Mouse (Mus musculus) liver, embryonic 16.5 days (tissue): Measurements from ENCODE around the gene Syngr2. TPM values are rescaled to one million over a fixed set of nuclear protein-coding genes. Genes with fewer than 3 reads are reported as not detected.
"Not testable (repeated sequence)": the region's sequence is repeated elsewhere in the genome, so short reads cannot be mapped to it uniquely, and the experiment has no call there.

Experiments
- ATAC-seq: fragments of 200-750 bp; cut with Nextera tagmentation; 2 replicates; pipeline ENCODE4 v1.8.0; 2017; ENCODE audit warnings: low read depth, mild to moderate bottlenecking, moderate number of reproducible peaks, moderate library complexity
- H3K27ac ChIP-seq: fragments of 300-500 bp; sonication (generic); 2 replicates; pipeline ENCODE4 v1.5.1; 2014; ENCODE audit warnings: mild to moderate bottlenecking, low read length
- H3K27me3 ChIP-seq: fragments of 300-500 bp; sonication (generic); 2 replicates; pipeline ENCODE4 v1.6.1; 2014; ENCODE audit warnings: low read depth, low read length, mixed read lengths; ENCODE audit not compliant: control insufficient read depth, insufficient read depth
- H3K36me3 ChIP-seq: fragments of 300-500 bp; sonication (generic); 2 replicates; pipeline ENCODE4 v1.6.1; 2014; ENCODE audit warnings: mild to moderate bottlenecking; ENCODE audit not compliant: control insufficient read depth, insufficient read depth
- H3K4me1 ChIP-seq: fragments of 300-500 bp; sonication (generic); 2 replicates; pipeline ENCODE4 v1.6.1; 2014; ENCODE audit warnings: low read depth, low read length, mixed read lengths; ENCODE audit not compliant: control insufficient read depth
- H3K4me2 ChIP-seq: fragments of 300-500 bp; sonication (generic); 2 replicates; pipeline ENCODE4 v1.6.1; 2014; ENCODE audit warnings: low read depth, low read length, mixed read lengths
- H3K4me3 ChIP-seq: fragments of 300-500 bp; sonication (generic); 2 replicates; pipeline ENCODE4 v1.5.1; 2014; ENCODE audit warnings: low read depth, mild to moderate bottlenecking, low read length
- H3K9ac ChIP-seq: fragments of 300-500 bp; sonication (generic); 2 replicates; pipeline ENCODE4 v1.6.1; 2014; ENCODE audit warnings: low read depth, low read length
- H3K9me3 ChIP-seq: fragments of 300-500 bp; sonication (generic); replicated peaks from 2 replicates; pipeline ENCODE4 v1.6.1; 2016; ENCODE audit warnings: low read length; ENCODE audit not compliant: control insufficient read depth
- WGBS: fragments of 180-500 bp; shearing (Covaris S2); extraction: QIAGEN DNeasy Blood & Tissue Kit; methylation state at CpG from one replicate; pipeline ENCODE4 v1.1.7; 2014; ENCODE audit not compliant: insufficient replicate concordance; 5-methylcytosine and 5-hydroxymethylcytosine counted together
- polyA plus RNA-seq: library from polyadenylated mRNA; unstranded; fragments of >200 nt; fragmentation: Nextera tagmentation; extraction: Ambion mirVana; gene quantifications from 2 replicates; pipeline ENCODE4 v1.2.1, GENCODE M21; 2015

Gene Syngr2
- polyA plus RNA-seq, 1 experiment from 2014 or later: 55.5 TPM

DNA sequence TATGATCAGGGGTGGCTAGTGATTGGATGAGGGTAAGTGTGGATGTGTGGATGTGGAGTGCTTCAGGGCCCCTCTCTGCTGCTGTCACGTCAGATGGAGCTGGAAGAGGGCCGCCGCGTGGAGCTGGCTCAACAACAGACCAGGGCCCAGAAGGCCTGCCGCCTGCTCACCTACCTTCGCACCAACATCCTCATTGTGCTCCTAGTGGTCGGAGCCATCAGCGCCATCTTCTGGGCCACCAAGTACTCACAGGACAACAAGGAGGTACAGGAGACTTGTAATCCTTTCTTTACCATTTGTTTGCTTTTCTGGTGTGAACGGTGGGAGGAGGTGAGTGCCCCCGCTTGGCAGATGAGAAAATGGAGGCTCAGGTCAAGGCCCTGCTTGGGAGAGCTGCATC lies 23.2 kb upstream of the Syngr2 start:
- Histone ChIP-seq H3K27me3 (no peaks in the 10 kb centered on the region), H3K9ac (peak overlapping the region; percentile 10; the same call in 1 of the 2 replicates), H3K4me2 (peak overlapping the region; percentile 12; the same call in 1 of the 2 replicates), H3K4me3 (peak overlapping the region; percentile 0; the same call in 1 of the 2 replicates), H3K36me3 (peaks cover 33% of the 10 kb centered on the region), H3K27ac (no peak overlapping the region), H3K4me1 (peaks cover 46% of the 10 kb centered on the region), H3K9me3 (no peaks in the 10 kb centered on the region)
- no peak for ATAC-seq
- 13% methylated on average over 10 of the region's 10 CpGs for WGBS

DNA sequence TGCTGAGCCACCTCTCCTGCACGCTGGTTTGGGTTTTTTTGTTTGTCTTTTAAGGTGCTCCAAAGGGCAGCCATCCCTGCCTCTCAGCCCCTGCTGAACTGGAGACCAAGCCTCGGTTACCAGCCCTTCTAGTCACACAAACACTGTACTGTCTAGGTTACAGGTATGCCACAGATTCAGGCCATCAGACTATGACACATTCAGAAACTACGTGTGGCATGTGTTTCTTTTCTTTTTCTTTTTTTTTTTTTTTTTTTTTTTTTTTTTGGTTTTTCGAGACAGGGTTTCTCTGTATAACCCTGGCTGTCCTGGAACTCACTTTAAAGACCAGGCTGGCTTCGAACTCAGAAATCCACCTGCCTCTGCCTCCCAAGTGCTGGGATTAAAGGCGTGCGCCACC lies 21.0 kb upstream of the Syngr2 start:
- H3K27me3 ChIP-seq, H3K9me3 ChIP-seq, H3K9ac ChIP-seq, ATAC-seq, H3K4me3 ChIP-seq, H3K27ac ChIP-seq, H3K4me2 ChIP-seq: not testable (repeated sequence)
- H3K4me1 ChIP-seq: peaks cover 59% of the 10 kb centered on the region
- WGBS: 85% methylated on average over 7 of the region's 7 CpGs
- H3K36me3 ChIP-seq: peaks cover 33% of the 10 kb centered on the region

DNA sequence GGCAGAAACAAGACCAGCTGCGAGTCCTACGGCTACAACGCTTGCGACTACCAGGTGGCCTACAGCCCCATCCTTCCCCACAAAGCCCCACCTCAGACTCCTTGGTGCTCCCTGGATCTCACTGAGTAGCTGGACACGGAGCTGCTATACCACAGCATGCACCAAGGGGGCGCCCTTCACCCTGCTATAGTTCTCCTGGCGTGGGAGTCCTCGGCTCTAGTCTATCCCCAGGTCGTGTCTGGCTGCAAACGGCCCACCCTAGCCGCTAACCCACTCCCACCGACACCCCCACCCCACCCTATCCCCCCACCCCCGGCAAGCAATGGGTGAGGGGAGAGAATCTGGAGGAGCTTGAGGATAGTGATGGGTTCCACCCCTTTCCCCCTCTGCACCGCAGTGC lies 19.2 kb upstream of the Syngr2 start:
- peaks cover 19% of the 10 kb centered on the region for H3K36me3 ChIP-seq
- H3K9ac ChIP-seq: peak overlapping the region; percentile 47
- H3K4me2 ChIP-seq: peak overlapping the region; percentile 71
- H3K9me3 ChIP-seq: no peaks in the 10 kb centered on the region
- H3K4me1 ChIP-seq: peaks cover 52% of the 10 kb centered on the region
- ATAC-seq: peak; percentile 62
- peak overlapping the region; percentile 33 for H3K4me3 ChIP-seq
- H3K27ac ChIP-seq: peak overlapping the region; percentile 55
- 3% methylated on average over 14 of the region's 14 CpGs for WGBS
- no peaks in the 10 kb centered on the region for H3K27me3 ChIP-seq

DNA sequence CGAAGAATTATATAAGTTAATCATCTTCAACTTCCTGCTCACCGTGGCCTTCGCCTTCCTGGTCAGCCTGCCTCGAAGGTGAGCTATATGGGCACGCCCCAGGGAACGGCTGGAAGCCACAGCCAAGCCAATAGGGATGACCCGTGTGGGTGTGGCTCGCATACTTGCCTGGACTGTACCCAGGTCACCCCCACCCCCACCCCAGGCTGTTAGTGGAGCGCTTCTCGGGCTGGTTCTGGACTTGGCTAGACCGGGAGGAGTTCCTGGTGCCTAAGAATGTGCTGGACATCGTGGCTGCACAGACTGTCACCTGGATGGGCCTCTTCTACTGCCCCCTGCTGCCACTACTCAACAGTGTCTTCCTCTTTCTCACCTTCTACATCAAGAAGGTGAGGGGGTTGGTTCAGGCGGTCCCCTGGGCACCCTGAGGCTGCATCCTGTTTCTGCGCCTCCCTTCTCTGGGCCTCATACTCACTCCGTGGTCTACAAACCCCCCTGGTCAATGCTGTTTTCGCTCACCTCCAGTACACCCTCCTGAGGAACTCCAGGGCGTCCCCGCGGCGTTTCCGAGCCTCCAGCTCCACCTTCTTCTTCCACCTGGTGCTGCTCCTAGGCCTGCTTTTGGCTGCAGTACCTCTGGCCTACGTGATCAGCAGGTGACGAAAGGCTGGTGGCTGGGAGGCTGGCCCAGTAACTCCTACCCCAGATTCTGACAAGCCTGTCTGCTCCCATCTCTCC lies 18.6 kb upstream of the Syngr2 start:
- peak; percentile 68 for ATAC-seq
- Histone ChIP-seq H3K27ac (peak overlapping the region; percentile 84), H3K4me2 (peak overlapping the region; percentile 71), H3K9me3 (no peaks in the 10 kb centered on the region), H3K36me3 (peaks cover 16% of the 10 kb centered on the region), H3K4me1 (peaks cover 52% of the 10 kb centered on the region), H3K9ac (peak overlapping the region; percentile 47), H3K4me3 (peak overlapping the region; percentile 33), H3K27me3 (no peaks in the 10 kb centered on the region)
- WGBS: 38% methylated on average over 22 of the region's 23 CpGs

DNA sequence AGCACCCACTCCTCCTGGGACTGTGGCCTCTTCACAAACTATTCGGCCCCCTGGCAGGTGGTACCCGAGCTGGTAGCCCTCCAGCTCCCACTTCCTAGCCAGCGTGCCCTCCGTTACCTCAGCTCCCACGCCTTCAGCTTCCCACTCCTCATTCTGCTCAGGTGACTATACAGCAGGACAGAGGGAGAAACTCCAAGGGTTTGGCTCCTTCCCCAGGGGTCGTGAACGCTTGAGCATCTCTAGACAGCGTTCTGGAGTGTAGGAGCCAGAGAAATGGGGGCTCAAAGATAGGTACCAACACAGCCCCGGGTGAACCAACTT lies 18.1 kb upstream of the Syngr2 start:
- Histone ChIP-seq H3K27me3 (no peaks in the 10 kb centered on the region), H3K4me2 (no peak overlapping the region), H3K27ac (peak overlapping the region; percentile 84), H3K36me3 (peaks cover 16% of the 10 kb centered on the region), H3K4me3 (no peak overlapping the region), H3K9me3 (no peaks in the 10 kb centered on the region), H3K9ac (peak overlapping the region; percentile 9; the same call in 1 of the 2 replicates), H3K4me1 (peaks cover 54% of the 10 kb centered on the region)
- ATAC-seq: no peak
- WGBS: 80% methylated on average over 9 of the region's 9 CpGs

DNA sequence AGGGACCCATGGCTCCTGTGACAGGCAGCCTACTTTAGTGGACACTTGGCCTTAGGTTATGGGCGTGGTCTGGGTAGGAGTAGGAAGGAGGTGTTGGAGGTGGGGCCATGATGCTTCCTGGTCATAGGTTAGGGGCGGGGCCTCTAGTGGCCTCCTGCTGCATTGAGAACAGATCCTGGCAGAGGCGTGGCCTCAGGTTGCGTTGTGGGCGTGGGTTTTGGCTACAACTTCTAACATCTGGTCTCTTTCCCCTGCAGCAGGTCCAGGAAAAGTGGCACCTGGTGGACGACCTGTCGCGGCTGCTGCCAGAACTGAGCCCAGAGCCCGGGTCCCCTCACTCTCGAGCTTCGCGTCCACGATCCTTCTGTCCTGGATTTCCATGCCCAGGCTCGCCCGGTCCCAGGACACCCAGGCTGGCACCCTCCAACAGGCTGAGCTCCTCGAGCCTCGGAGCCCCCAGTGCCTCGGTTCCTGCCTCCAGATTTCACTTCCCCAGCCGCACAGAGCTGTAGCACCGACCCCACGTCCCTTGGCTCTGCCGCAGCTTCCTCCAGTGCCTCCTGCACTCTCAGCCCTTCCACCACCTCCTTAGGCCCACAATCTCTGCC lies 17.1 kb upstream of the Syngr2 start:
- H3K9ac ChIP-seq: peak overlapping the region; percentile 64
- WGBS: 5% methylated on average over 22 of the region's 22 CpGs
- peak; percentile 84 for ATAC-seq
- peaks cover 60% of the 10 kb centered on the region for H3K4me1 ChIP-seq
- H3K9me3 ChIP-seq: no peaks in the 10 kb centered on the region
- peak overlapping the region; percentile 84 for H3K27ac ChIP-seq
- H3K36me3 ChIP-seq: 0 out of 2 replicates have a peak, but pooled peaks cover 6% of the 10 kb centered on the region
- H3K4me3 ChIP-seq: peak overlapping the region; percentile 52
- peak overlapping the region; percentile 75 for H3K4me2 ChIP-seq
- no peaks in the 10 kb centered on the region for H3K27me3 ChIP-seq

DNA sequence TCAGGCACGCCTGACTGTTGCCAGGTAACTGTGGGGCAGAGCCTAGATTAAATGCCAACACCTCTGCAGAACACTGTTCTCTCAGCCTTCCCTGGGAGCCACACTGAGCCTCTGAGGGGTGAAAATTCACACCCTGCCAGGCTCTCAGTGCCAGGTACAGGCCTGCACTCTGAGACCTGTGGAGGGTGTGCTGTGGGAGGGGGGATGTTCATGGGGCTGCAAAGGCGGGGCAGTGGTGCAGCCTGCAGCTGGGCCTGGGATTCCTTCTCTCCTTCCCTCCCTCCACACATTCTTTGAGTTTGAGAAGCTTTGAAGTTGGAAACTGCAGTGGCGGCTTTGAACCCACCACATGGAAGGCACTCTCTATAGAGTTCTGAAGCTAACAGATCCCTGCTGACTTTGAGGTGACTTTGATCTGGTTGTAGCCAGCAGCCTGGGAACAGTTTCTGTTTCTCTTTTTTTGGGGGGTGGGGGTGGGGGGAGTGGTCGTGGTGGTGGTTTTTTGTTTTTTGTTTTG lies 15.4 kb upstream of the Syngr2 start:
- Histone ChIP-seq H3K4me2 (no peak overlapping the region), H3K9ac (no peak overlapping the region), H3K27ac (peak overlapping the region; percentile 48; the same call in 1 of the 2 replicates), H3K4me3 (no peak overlapping the region), H3K9me3 (no peaks in the 10 kb centered on the region), H3K36me3 (no peaks in the 10 kb centered on the region), H3K27me3 (no peaks in the 10 kb centered on the region), H3K4me1 (peaks cover 64% of the 10 kb centered on the region)
- ATAC-seq: no peak
- WGBS: 79% methylated on average over 4 of the region's 4 CpGs

DNA sequence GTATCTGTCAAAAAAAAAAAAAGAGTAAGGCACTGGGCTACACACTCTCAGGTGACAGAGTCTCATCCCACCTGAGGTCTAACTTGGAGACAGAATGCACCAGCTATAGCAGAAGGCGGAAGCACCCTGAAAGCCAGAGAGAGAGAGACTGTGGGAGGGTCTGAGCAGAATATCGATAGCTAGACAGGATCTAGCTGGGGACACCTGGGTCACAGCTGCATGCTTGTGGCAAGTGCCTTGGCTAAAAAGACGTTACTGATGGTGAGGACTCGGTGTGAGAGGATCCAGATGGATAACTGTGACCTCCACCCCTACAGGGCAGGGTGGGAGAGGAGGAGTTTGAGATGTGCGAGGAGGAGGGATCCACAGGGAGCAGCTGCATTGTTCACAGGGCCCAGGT lies 12.5 kb upstream of the Syngr2 start:
- Histone ChIP-seq H3K4me2 (peak overlapping the region; percentile 71), H3K4me3 (peak overlapping the region; percentile 85)
- peak; percentile 2; the same call in 1 of the 2 replicates for ATAC-seq

More for the DNA sequence above, 12.5 kb upstream of the Syngr2 start:
- WGBS: 23% methylated on average over 5 of the region's 5 CpGs
- peak overlapping the region; percentile 92 for H3K9ac ChIP-seq
- H3K4me1 ChIP-seq: peaks cover 66% of the 10 kb centered on the region
- H3K27ac ChIP-seq: peak overlapping the region; percentile 98
- H3K27me3 ChIP-seq: no peaks in the 10 kb centered on the region
- H3K9me3 ChIP-seq: no peaks in the 10 kb centered on the region
- peaks cover 7% of the 10 kb centered on the region for H3K36me3 ChIP-seq
